Mouse (Mus musculus): ENCODE results near the gene Hist1h2ac.
A peak's percentile ranks its signal among the peaks of the same experiment; 100 is the strongest.

DNA sequence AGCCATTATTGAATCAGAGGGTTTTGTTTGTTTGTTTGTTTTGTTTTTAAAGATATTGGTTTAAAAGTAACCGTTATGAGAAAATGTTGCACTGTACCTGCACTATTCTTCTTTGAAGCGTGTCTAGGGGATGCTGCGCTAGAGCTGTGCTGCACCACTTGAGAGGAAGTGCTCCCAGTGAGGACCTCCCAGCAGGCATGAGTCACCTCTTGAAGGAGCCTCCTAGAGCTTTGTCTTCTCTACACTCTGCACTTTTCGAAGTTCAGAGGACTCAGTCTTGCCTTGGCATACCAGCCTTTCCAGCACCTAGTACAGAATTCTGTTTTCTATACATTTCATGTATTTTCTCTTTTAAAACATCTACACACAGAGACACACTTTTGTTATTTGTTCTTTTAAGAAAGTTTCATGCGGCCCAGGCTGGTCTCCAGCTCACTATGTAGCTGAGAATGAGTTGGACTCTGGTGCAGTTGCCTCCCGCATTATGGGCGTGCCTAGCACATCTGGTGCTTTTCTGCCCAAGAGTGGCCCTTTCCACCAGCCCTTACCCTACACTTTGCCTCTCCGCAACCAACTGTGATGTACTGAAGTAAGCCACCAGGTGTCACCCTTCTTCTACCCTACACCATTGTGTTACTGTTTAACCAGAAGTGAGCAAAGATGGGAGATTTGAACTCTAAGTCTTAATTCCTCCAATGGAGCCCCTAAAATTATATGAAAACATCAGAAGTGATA, 17.2 kb upstream of the Hist1h2ac start:
- TF ChIP-seq CTCF (conservative IDR thresholded peaks at IDR 0.05; ENCODE audit: low read length) (peak; percentile 62), POU5F1 (IDR thresholded peaks at IDR 0.05; ENCODE audit: borderline replicate concordance, low read length) (no peak)

Measured in E14TG2a.4 (cell line).